Mouse (Mus musculus): ENCODE measurements around the gene Gnat1.

The Gnat1 gene

DNA sequence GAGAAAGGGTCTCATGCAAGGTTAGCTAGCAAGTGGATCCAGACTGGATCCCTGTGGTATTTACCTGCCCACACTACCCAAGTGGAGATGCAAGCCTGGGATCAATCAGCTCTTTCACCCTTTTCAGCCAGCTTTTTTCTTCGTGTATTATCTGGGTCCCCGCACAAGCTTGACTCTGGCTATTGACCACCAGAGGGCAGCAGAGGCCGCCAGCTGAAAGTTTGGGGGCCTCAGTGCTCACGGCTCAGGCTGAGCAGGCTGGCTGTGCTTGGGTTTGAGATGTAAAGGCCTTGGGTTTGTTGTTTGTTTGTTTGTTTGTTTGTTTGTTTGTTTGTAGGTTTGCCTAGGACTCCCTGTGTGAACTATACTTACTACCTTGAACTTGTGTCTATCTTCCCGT, 33.9 kb downstream of the Gnat1 start:
- DNase-seq (ENCODE audit: low spot score in 2 of 2) = peak; percentile 55 to 69

DNA sequence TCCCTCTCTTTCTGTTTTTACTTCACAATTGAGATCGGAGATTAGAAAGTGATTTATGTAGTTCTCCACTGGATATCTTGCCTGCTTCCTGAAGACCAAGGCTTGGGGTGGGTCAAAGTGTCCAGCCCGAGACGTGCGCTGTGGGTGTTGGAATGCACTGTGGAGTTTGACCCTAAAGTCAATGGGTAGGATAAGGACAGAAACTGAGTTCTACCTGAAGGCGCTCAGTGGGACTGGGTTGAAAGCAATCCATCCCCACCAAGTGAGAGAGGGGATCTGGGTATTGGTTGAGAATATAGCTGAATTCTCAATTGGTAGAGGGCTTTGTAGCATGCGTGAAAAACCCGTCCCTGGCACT, 34.4 kb downstream of the Gnat1 start:
- DNase-seq (ENCODE audit: low spot score in 2 of 2) = no peak

DNA sequence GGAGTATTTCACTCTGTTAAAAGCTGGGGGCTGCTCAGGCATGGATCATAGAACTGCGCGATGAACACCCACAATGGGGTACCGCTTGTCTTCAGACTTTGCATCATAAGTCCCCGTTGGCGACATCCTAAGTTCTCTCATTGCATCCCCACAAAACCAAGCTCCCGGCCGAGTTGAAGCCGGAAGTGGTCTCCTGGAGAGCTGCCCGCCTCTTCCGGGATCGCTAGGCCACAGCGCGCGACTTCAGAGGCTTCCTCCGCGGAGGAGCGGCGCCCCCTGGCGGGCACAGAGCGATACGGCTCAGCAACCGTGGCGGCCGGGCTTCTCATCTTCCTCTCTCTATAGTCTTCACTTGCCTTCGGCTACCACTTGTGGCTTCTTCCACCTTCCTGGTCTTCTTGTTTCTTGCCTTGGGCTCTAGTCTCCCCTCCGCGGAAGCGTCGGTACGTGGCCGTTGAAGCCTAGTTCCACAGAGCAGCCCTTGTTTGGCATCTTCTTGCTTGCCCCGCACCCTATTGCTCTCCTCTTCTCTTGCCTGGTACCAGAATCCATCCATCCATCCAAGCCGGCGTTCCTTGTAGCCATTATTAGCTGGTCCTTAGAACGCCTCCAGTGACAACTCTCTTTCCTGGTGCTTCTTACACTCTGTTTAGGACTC, 34.9 kb downstream of the Gnat1 start:
- DNase-seq (ENCODE audit: low spot score in 2 of 2) = peak; percentile 85 to 89

DNA sequence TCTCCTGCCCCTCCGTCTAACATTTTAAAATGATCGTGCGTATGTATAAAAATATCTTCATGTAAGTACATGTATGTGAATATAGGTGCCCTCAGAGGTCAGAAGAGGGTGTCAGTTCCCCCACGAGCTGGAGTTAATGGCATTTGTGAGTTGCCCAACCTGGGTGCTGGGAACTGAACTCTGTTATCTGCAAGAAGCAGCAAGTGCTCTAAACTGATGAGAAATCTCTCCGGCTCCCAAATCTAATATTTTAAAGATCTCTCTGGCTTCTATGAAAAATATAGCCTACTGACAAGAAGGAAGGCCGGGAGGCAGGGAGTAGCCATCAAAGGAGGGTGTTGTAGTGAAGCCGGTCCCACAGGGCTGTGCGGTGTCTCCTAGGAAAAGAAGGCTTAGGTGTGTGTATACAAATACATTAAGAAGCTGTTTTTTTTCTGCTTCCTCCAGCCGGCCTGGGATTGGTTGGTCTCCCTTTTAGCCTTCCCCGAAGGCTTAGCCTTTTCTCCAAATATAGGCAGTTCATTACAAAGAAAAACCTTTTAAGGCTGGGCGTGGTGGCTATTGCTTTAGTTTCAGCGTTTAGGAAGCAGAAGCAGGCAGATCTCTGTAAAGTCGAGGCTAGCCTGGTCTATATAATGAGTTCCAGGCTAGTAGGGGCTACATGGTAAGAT, 35.8 kb downstream of the Gnat1 start:
- DNase-seq (ENCODE audit: low spot score in 2 of 2) = no peak

DNA sequence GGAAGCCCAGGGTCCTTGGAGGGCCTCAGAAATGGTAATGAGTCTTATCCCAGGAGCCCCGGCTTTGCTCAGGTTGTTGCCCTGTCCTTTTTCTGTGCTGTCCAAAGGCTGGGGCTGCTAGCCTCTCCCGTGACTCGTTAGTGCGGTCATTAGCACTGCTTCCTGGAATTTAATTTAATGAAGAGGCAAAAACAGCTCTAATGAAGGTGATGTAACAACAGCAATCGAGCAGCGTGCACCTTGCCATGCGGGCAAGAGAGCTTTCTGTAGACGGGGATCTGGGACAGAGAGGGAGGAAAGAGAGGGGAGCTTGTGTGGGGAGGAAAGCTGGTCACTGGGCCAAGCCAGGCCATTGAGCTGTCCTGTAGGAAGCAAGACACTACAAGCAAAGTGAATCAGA, 37.8 kb downstream of the Gnat1 start:
- DNase-seq (ENCODE audit: low spot score in 2 of 2) = no peak

DNA sequence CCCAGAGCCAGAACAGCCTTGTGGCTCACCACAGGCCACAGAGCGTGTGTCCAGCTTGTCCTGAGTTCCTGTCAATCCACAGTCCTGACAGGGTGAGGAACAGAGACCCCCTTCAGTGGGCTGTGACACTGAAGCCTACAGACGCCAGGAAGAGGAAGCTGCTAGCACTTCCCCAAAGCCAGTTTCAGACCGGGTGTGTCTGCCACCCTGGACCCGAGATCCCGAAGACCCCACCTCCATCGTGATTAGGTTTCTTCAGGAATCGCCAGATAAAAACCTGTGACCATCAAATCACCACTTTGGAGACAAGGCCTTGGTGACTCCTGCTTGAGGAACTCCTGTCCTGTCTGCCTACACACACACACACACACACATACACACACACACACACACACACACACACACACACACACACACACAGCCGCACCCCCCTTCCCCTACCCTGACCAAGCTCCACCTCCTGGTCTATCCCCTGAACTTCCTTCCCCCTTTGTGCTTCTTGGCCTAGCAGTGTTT, 39.2 kb downstream of the Gnat1 start:
- DNase-seq (ENCODE audit: low spot score in 2 of 2) = no peak

DNA sequence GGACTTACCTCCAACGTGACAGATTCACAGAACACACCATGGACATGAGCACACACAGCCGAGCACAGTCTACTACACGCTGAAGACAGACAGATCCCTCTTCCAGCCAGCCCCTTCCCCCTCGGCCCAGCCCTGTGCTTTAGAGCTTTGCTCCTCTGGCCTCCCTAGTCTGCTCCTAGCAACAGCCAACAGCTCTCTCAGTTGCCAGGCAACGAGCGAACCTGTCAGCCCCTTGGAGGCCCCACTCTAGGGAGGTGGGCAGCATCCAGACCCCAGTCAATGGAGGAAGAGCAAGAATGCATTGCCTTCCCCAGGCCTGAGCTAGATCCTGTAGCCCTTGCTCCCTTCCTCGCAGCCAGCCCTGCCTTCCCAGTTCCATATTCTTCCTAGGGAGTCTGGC, 42.4 kb downstream of the Gnat1 start:
- DNase-seq (ENCODE audit: low spot score in 2 of 2) = no peak

DNA sequence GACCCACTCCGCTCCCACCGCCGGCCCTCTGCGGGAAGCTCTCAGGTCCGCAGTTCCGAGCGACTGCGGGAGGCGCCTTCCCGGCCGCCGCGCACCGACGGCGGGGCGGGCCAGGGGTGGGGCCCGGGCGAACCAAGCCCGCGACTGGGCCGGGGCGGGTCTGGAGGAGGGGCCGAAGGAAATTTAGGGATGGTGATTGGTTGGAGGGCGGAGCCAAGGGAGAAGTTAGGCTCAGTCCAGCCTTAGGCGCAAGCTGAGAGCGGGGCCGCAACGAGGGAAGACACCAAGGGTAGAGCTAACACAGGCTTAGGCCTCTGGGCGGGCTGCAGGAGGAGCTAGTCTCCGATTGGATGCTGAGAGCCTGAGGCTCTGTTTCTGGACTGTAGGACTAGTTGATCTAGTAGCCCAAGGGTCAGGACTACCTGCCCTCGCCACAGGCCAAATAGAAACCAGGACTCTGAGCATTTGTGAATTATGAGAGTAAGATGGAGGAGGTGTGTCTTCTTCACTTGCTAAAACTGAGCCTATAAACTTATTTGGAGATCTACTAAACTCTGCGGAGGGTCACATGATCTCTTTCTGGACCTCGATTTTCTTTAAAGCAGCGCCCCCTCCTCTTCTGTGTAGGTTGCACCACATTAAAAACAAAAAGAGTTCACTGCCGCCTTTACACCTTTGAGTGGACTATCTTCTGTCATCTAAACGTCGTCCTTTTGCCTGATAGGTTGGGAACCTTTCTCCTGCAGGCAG, 44.1 kb downstream of the Gnat1 start, which contains the start of gene Gnai2:
TSS of gene Gnai2 (minus strand) at position 89 of the 750 bp plus-strand sequence.
- DNase-seq (ENCODE audit: low spot score in 2 of 2) = peak; percentile 97

DNA sequence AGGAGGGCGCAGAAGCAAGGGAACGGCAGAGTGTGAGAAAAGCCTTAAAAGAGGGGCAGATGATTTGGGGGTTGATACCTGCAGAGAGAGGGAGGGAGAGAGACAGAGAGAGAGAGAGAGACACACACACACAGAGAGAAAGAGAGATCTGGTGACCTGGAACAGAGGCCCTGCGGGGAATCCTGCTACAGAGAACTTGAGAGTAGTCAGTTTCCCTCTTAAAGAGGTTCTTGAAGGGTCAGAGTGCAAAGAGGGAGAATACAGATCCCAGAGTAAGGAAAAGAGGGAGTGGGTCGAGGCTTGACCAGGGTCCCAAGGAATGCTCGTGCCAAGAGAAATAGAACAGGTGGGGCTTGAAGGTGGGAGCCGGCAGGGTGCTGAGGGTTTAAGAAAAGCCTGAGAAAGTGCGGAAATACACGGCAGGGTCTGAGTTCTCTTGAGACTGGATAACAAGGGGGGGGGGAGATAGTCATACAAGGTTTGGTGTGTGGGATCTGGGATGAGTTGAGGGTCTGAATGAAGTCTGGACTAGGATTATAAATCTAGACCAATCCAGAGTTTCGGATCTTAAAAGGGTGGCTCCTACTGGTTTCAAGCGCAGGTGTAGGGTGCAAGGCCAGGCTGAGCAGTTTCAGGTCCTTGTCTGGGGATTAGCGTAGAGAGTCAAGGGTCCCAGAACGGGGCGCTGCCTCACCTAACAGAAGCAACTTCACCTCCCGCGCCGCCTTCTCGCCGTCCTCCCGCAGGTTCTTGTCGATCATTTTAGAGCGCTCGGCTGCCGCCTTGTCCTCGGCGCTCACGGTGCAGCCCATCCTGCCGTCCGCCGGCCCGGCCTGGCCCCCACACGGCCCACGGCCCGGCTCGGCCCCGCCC, 44.9 kb downstream of the Gnat1 start:
- DNase-seq (ENCODE audit: low spot score in 2 of 2) = no peak

DNA sequence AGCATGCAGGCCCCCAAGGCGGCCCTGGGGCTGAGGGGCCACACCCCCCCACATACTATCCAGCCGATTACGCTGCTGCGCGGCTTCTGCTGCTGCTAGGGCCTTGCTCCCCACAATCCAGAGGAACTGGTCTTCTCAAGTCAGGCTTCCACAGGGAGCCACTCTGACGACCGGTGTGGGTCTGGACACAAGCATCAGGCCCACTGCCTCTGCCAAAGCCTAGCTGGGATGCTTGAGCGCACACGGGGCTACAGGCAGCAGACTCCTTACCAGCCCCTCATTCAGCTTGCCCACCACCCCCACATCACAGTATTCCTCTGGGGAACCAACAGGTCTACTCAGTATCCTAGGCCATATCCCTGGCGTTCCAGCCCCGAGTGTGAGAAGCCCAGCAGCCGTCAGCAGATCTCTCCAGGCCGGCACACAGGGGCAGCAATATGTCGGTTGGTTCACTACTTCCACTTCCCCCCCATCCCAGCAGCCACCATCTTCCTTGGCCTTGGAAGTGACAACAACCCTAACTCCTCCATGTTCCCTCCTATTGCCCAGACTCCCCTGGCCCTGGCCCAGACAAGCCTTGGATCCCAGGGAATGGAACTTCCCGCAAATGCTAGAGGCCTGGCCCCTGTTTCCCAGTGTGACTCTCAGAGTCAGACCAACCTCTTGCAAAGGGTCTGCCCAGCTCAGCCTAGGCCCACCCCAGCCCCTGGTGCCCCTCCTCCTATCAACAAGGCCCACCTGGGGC, 45.7 kb downstream of the Gnat1 start:
- peak in 1 of 2 experiments; percentile 34 for DNase-seq (ENCODE audit: low spot score in 2 of 2)

DNA sequence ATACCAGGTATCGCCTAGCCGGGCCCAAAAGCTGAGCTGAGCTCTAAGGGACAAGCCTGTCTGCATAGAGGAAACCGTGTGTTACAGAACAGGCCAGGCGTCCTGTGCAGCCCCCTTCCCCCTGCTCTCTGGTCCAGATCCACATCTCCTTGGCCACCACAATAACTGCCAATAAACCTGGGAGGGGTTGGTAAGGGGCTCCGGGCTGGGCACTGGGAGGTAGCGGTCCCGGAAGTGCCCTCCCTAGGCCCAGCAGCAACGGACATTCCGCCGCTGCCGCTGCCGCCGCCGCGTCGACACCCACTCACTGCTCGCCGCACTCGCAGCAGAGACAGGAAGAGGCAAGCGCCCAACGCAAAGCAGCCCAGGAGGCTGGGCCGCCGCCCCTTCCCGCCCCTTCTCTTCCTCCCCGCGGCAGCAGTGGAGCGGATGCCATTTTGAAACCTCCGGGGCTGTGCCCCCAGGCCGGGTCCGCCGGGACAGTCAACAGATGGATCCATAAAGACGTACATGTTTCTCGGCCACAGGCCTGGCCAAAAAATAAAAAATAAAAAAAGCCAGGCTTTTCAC, 46.3 kb downstream of the Gnat1 start:
- peak; percentile 71 to 83 for DNase-seq (ENCODE audit: low spot score in 2 of 2)

DNA sequence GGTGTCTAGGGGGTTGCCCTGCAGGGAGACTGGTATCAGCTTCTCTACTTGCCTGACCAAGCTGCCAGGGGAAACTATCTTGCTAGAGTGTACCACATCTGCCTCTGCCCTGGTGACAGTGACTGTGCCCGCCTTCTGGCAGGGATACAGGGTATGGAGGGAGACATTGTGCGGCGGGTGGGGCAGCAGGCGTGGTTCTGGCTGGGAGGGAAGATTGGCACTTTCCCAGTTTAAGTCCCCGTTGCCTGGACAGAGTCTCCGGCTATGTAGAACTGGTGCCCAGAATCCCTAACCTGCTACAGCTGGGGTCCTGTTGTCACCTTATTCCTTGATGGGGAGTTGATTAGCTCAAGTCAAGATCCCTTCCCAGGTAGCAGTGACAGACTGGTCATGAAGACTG, 47.0 kb downstream of the Gnat1 start:
- DNase-seq (ENCODE audit: low spot score in 2 of 2) = peak in 1 of 2 experiments; percentile 47

DNA sequence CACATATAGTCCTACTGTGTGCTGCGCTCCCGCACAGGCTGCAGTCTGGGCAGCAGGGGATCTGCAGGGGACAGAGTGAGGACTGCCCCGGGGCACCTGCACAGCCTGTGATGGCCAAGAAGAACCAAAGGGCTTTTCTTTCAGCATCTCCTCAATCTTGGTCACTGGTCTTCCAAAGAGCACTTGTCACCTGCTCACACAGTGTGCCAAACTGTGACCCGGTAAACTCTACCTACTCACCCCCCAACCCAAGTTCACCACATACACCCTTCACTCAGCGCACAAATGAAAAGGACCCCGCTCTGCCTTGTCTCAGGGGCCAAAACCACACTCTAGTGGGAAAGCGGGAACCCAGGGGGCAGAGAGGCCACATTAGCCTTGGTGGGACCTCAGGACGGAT, 47.7 kb downstream of the Gnat1 start:
- DNase-seq (ENCODE audit: low spot score in 2 of 2) = no peak

DNA sequence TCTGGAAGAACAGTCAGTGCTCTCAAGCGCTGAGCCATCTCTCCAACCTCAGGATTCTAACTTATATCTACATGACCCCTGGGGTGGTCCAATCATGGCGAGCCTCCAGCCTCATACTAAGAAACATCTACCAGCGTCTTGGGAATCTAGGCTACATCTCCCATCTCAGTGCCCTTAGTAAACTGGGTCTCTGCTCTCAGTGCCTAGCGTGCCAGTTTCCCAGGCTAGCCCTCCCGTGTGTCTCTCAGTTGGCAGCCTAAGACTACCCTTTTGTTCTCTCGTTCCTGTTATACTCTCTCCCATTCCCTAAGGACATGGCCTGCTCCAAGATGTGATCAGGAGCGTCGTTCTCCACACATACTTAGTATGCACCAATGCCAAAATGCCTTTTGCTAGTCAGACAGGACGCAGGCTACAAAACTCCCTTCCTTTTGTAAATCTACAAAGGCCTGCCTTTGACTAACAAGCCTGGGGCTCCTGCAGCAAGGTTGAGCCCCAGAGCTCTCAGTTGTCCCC, 48.1 kb downstream of the Gnat1 start:
- DNase-seq (ENCODE audit: low spot score in 2 of 2) = no peak

DNA sequence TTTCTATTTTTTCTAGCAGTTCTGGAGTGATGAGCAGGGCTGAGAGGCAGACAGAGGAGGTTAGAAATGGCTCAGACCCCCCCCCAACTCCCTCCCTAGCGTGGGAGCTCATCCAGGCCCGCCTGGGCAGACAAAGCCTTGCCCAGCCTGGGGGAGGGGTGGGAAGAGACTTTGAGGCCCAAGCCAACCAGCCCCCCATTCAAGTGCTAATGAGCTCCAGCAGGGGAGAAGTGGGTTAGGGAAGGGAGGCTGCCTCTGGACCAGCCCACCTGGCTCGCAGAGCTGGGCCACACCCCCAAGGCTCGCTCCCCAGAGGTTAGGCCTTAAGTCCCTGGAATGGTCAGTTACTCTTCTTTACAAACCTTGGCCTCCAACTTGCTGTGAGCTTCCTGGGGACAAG, 48.9 kb downstream of the Gnat1 start:
- DNase-seq (ENCODE audit: low spot score in 2 of 2) = no peak

DNA sequence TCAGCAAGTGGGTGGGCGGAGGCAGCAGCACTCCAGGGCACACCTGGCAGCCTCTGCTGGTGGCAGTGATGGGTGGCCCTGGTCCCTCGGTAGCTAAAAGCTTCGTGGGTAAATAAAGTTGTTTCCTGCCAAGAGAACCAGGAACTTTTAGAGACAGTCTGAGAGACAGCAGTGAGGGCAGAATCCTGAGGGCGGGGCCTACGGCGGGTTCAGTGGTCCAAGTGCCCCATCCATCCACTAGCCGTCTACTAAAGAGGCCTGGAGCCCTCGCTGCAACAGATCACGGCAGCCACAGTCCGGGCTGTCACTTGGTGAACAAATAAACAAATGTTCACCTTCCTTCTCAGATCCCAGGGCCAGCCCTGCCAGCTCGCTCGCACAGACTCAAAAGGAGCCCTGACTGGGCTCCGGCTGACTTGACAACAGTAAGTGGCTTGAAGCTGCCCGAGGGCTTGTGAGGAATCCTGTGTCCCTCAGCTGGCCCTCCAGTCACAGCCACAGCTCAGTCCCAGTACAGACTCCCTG, 49.5 kb downstream of the Gnat1 start:
- DNase-seq (ENCODE audit: low spot score in 2 of 2) = no peak

DNA sequence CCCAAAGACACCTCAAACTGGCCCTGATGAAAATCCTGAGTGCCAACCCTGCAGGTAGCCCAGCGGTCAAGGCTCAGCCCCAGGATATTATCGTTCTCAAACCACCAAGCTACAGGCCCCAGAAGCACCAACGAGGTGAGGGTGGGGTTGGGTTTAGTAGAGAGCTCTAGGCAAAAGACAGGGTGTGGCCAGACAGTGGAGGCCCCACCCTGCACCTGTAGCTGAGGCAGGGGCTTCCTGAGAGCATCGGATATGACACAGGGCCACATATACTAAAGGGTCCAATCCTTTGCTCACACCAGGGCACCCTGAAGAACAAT, 50.1 kb downstream of the Gnat1 start:
- no peak for DNase-seq (ENCODE audit: low spot score in 2 of 2)

DNA sequence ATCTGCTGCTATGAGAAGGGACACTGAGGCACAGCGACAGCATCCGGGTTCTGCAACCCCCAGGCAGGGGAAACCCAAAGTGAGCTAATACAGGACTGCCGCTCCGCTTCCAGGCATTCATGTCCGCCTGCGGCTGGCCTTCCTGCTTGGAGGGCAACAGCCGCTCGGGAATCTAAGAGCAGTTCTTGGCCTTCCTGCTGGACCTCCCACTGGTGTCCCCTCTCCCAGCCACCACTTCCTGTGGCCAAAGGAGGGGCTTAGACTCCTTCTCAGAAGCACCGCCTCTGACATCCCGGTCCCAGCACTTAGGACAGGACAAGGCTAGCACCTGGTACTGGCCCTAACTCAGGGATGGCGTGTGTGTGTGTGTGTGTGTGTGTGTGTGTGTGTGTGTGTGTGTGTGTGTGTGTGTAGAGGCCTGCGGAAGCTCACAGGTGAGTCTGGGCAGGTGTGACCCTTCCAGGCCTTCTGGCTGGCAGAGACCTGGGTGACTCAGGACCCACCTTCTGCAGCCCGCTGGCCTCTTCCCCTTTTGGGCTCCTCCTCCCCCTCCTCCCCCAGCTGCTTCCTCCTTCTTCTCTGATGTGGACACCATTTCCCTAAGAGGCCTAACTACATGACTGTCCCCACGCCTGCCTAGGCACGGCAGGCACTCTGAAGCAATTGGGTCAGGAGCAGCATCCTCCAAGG, 50.6 kb downstream of the Gnat1 start:
- DNase-seq (ENCODE audit: low spot score in 2 of 2) = peak in 1 of 2 experiments; percentile 31

DNA sequence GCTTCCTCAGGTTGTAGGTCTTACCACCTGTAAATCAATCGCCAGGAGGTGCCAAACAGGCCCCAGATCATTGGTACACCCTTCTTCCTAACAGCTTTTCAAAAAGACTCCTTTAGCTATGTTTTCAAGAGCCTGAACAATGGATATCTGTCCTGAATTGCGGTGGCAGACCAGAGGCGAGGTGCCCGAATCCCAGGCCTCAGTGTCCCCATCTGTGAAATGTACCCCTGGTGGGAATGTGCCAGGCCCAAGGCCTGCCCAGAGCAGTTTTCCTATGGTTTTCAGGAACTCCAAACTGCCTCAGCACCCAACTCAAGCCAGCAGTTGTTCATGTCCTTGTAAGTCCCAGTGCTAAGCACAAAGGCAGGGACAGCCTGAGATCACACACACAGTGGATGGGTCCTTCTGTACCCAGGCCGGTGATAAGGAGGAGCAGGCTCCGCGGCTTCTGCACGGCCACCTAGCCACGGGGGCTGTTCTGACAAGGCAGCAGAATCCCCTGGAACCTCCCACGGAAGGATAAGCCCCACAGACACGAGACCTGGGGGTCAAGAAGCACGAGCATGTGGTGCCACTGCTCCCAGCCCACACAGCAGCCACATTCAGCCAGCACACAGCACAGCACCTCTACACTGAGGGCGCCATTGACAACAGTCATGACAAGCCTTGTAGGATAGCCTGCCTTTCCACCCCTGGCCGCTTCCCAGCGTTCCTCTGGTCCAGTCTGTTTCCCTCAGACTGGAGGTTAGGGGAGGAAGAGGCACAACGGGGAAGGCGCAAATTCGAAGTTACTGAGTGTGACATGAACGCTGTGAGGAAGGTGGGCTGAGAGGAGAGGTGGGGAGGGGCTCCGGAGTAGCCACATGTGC, 51.9 kb downstream of the Gnat1 start:
- no peak for DNase-seq (ENCODE audit: low spot score in 2 of 2)
